Mouse (Mus musculus) small intestine, adult 2 months (tissue): Measurements from ENCODE around the gene Kptn. TPM values are rescaled to one million over a fixed set of nuclear protein-coding genes. Genes with fewer than 3 reads are reported as not detected.
A peak's percentile ranks its signal among the peaks of the same experiment; 100 is the strongest.

Experiments
- H3K27ac ChIP-seq: fragments of 200-500 bp; 2 replicates; pipeline ENCODE4 v1.5.1; 2012; ENCODE audit warnings: low read depth, low read length, control low read depth, inconsistent platforms; ENCODE audit not compliant: insufficient read depth
- H3K27me3 ChIP-seq: fragments of 200-500 bp; 2 replicates; pipeline ENCODE4 v1.6.1; 2012; ENCODE audit warnings: mild to moderate bottlenecking, moderate library complexity, low read length, inconsistent platforms; ENCODE audit not compliant: control insufficient read depth, insufficient read depth
- H3K36me3 ChIP-seq: fragments of 200-500 bp; 2 replicates; pipeline ENCODE4 v1.6.1; 2012; ENCODE audit warnings: mild to moderate bottlenecking, low read length, control low read depth, inconsistent platforms; ENCODE audit not compliant: control insufficient read depth, insufficient read depth
- H3K4me1 ChIP-seq: fragments of 200-500 bp; 2 replicates; pipeline ENCODE4 v1.6.1; 2012; ENCODE audit warnings: low read length, inconsistent platforms, mixed read lengths; ENCODE audit not compliant: control insufficient read depth, insufficient read depth, insufficient read length
- H3K4me3 ChIP-seq: fragments of 200-500 bp; 2 replicates; pipeline ENCODE4 v1.5.1; 2012; ENCODE audit warnings: low read depth, mild to moderate bottlenecking, control low read depth, inconsistent platforms, low read length, moderate library complexity
- CTCF ChIP-seq: fragments of 200-500 bp; IDR thresholded peaks from 2 replicates; pipeline ENCODE4 v1.5.1; 2012; ENCODE audit warnings: low read depth, mild to moderate bottlenecking, control low read depth, inconsistent platforms, low read length, moderate library complexity, mixed read lengths; ENCODE audit not compliant: insufficient replicate concordance, insufficient read length; ENCODE audit errors: extremely low read depth
- POLR2A ChIP-seq: fragments of 200-500 bp; IDR thresholded peaks from 2 replicates; pipeline ENCODE4 v1.6.1; 2012; ENCODE audit warnings: low read depth, mild to moderate bottlenecking, control low read depth, inconsistent platforms, low read length, moderate library complexity
- WGBS: fragments of 180-500 bp; shearing (Covaris S2); methylation state at CpG from one replicate; pipeline ENCODE4 v1.1.7; 2018; 5-methylcytosine and 5-hydroxymethylcytosine counted together
- polyA plus RNA-seq: library from polyadenylated mRNA; depleted of rRNA; stranded (reverse); fragments of >200 nt; gene quantifications from 2 replicates; pipeline ENCODE4 v1.2.3, GENCODE M21; 2012

Gene Kptn
- polyA plus RNA-seq, 1 experiment, result 31.2 TPM

DNA sequence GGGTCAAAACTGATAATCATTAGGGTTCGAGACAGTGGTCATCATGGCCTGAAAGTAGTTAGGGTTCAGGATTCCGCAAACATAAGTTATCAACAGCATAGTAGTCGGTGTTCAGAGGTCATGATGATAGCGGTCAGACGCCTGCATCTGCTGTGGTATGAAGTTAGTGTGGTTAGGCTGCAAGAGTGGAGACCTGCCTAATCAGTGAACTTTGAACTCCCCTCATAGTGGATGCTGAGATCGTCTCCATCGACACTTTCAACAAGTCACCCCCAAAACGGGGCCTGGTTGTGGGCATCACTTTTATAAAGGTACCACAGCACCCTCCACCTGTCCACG, 536 bp downstream of the Kptn start:
- Histone ChIP-seq H3K4me1 (no peaks in the 10 kb centered on the region; the same call in 1 of the 2 replicates), H3K27ac (no peak overlapping the region)
- 25% methylated on average over 9 of the region's 9 CpGs for WGBS

DNA sequence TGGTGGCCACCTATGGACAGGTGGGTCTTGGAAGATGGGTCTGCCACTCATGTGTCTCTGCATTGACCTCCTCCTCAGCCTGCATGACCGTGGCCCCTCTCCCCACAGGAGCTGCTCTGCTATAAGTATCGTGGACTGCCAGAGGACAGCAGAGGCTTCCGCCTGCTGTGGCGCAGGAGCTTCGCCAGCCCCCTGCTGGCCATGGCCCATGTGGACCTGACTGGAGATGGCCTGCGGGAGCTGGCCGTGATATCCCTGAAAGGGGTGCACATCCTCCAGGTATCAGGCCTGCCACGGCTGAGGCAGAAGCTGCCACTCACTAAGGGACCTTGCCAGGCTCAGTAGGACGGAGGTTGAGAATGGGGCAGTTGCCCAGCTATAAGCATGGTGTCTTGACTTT, 6.1 kb downstream of the Kptn start:
- WGBS, result 83% methylated on average over 9 of the region's 9 CpGs
- Histone ChIP-seq H3K27me3 (peaks cover 8% of the 10 kb centered on the region), H3K36me3 (peaks cover 3% of the 10 kb centered on the region; the same call in 1 of the 2 replicates), H3K4me1 (peaks cover 6% of the 10 kb centered on the region; the same call in 1 of the 2 replicates), H3K27ac (no peak overlapping the region), H3K4me3 (no peak overlapping the region)
- TF ChIP-seq CTCF, result no peak
- no peak for TF ChIP-seq POLR2A

More for the DNA sequence above, 536 bp downstream of the Kptn start:
- peak overlapping the region; percentile 79 for H3K4me3 ChIP-seq
- H3K27me3 ChIP-seq, result no peaks in the 10 kb centered on the region
- TF ChIP-seq CTCF (no peak), POLR2A (no peak)
- peaks cover 20% of the 10 kb centered on the region; the same call in 1 of the 2 replicates for H3K36me3 ChIP-seq

DNA sequence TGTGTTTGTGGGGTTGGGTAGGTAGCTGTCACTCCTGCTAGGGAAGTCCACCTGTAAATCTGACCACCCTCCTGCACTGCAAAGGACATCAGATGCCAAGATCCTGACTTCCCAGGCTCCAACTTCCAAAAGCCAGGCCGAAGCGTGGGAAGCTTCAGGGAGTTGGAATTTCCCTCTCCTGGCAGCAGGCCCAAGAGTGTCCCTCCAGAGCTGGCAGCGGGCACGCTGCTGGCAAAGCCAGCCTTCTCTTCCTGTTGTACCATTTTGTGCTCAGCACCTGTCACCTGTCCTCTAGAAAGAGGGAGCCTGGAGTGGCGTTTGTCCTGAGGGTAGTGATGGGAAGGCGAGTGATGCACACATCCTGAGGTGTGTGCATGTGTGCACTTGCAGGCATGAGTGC, 8.6 kb downstream of the Kptn start:
- WGBS, result 55% methylated on average over 6 of the region's 6 CpGs
- no peak overlapping the region for H3K27ac ChIP-seq

DNA sequence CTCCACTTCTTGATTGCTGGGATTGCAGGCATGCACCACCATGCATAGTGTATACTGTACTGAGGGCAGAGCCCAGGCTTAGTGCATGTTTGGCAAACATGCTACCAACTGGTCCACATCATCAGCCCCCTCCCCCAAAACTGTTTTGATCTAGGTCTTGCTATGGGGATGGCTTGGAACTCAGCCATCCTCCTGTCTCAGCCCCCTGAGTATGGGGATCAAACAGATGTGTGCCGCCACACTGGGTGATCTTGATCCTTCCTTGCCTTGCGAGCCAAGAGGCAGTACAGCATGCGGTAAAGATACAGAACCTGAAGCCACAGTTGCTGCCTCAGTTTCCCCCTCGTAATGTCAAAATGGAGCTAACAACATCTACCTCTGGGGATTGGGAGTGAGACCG, 9.2 kb downstream of the Kptn start:
- peaks cover 3% of the 10 kb centered on the region; the same call in 1 of the 2 replicates for H3K36me3 ChIP-seq
- no peak for TF ChIP-seq CTCF
- TF ChIP-seq POLR2A, result no peak
- H3K4me1 ChIP-seq, result peaks cover 6% of the 10 kb centered on the region; the same call in 1 of the 2 replicates
- H3K27ac ChIP-seq, result no peak overlapping the region
- no peak overlapping the region for H3K4me3 ChIP-seq
- H3K27me3 ChIP-seq, result peaks cover 10% of the 10 kb centered on the region
- WGBS, result 77% methylated on average over 5 of the region's 5 CpGs

More for the DNA sequence above, 8.6 kb downstream of the Kptn start:
- Histone ChIP-seq H3K4me1 (peaks cover 6% of the 10 kb centered on the region; the same call in 1 of the 2 replicates), H3K27me3 (peaks cover 10% of the 10 kb centered on the region), H3K4me3 (no peak overlapping the region), H3K36me3 (peaks cover 3% of the 10 kb centered on the region; the same call in 1 of the 2 replicates)
- TF ChIP-seq CTCF (no peak), POLR2A (no peak)

DNA sequence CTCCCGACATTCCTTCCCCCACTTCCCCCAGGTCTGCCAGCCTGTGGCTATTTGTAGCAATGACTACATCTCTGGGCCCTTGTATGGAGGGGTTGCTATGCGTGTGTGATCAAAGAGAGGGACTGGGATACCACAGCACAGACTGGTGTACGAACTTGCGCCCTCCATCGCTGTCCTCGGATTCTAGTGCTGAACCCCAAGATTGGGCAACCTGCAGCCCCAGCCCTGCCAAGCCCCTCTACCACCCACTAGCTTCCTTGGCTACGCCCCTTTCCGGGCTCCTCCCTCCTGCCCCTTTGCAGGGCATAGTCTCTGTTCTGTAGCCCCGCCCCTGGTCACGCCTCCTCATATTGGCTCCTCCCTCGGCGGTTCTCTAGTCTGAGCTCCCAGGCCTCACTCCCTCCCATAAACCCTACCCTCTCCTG, 9.7 kb downstream of the Kptn start, which contains the start of gene Slc8a2:
TSS of gene Slc8a2 (plus strand) at position 406 of the 425 bp plus-strand sequence.
- 10% methylated on average over 12 of the region's 12 CpGs for WGBS
- Histone ChIP-seq H3K4me1 (peaks cover 6% of the 10 kb centered on the region; the same call in 1 of the 2 replicates), H3K36me3 (peaks cover 3% of the 10 kb centered on the region; the same call in 1 of the 2 replicates), H3K4me3 (peak within 1 kb of the TSS; percentile 53), H3K27me3 (peaks cover 10% of the 10 kb centered on the region), H3K27ac (peak within 1 kb of the TSS; percentile 20; the same call in 1 of the 2 replicates)
- TF ChIP-seq POLR2A (no peak), CTCF (no peak)

DNA sequence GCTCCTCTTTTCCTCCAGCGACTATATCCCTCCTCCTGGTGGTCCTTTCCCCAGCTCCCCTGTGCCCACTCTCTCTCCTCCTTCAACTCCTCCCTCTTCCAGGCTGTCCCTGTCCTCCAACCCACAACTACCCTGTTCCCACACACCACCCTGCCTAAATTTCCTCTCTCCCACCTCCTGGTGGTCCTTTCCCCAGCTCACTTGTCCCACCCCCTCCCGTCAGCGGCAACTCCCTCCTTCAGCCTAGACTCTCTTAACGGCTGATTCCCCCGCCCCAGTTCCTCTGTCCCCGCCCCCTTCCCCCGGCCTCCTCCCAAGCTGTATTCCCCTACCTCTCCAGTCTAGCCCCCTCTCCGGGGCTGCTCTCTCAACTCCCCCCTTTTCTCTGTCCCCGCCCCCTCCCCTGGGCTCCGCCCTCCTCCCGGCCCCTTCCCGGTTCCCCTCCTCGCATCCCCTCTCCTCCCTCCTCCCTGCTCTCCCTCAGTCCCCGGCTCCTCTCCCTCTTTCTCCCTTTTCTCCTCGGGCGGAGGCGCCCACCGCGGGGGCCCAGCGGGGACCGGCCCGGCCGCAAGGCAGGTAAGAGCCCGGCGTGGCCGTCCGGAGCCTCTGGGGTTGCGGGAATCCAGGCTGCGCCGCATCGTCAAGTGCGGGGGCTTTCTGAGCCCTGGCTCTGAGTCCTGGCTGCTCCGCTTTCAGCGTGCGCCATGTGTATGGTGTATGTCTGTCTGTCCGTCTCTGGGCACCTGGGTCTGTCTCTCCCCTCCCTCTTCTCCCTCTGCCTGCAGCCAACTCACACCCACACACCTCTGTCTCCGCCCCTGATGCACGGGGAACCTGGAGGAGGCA, 10.4 kb downstream of the Kptn start:
- Histone ChIP-seq H3K27ac (peak overlapping the region; percentile 20; the same call in 1 of the 2 replicates), H3K4me3 (peak overlapping the region; percentile 53), H3K36me3 (peaks cover under 1% of the 10 kb centered on the region; the same call in 1 of the 2 replicates), H3K4me1 (peaks cover 6% of the 10 kb centered on the region; the same call in 1 of the 2 replicates), H3K27me3 (peaks cover 10% of the 10 kb centered on the region)
- 3% methylated on average over 38 of the region's 38 CpGs for WGBS
- TF ChIP-seq POLR2A (no peak), CTCF (no peak)

DNA sequence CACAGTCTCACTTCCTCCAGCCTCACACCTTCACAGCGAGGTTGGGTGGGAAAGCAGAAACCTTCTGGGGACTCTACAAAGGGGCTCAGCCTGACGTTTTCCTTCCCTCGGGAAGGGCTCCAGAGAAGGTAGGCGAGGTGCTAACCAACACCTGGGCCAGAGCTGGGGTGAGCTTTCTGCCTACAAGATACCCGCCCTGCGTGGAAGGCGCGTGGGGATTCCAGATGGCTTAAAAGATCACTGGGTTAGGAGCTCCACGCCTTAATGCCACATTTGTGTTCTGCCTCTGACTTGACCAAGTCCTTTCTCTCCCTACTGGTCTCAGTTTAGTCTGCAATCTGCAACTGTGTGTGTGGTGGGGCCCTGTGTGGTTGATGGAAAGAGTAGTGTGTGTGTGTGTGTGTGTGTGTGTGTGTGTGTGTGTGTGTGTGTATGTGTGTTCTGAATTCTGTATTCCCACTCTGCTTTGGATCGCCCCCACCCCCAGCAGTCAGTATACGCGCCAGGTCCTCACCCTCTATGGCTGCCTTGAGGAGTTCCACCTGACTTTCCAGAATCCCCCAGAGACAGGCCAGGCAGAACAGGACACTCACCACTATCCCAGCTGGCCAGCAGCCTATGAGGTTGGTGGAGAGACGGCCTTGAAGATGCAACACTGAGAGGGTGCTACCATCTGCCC, 11.4 kb downstream of the Kptn start:
- no peak for TF ChIP-seq POLR2A
- no peak for TF ChIP-seq CTCF
- Histone ChIP-seq H3K4me1 (peaks cover 6% of the 10 kb centered on the region; the same call in 1 of the 2 replicates), H3K27me3 (peaks cover 10% of the 10 kb centered on the region), H3K36me3 (no peaks in the 10 kb centered on the region; the same call in 1 of the 2 replicates), H3K27ac (no peak overlapping the region), H3K4me3 (no peak overlapping the region)
- WGBS, result 27% methylated on average over 13 of the region's 13 CpGs
